Mouse (Mus musculus) CH12.LX (cell line): Measurements from ENCODE around the gene Ppm1b. TPM values are rescaled to one million over a fixed set of nuclear protein-coding genes. Genes with fewer than 3 reads are reported as not detected.

Source experiments
- DNase-seq: peaks from one replicate; pipeline ENCODE4 v3.0.0-alpha.2; 2013; ENCODE audit errors: extremely low read depth
- H3K27ac ChIP-seq: 2 replicates; pipeline ENCODE4 v1.5.1; 2012; ENCODE audit warnings: low read depth, mild to moderate bottlenecking, control low read depth, moderate library complexity; ENCODE audit not compliant: insufficient read depth
- H3K27me3 ChIP-seq: replicated peaks from 2 replicates; pipeline ENCODE3; 2012; ENCODE audit warnings: inconsistent platforms
- H3K36me3 ChIP-seq, 2 experiments: replicated peaks in 1 of 2; 2 replicates each; pipeline versions ENCODE3 to v1.6.1; 2012; ENCODE audit warnings: inconsistent platforms in 1 of 2, low read length in 1 of 2, mild to moderate bottlenecking in 1 of 2, mixed read lengths in 1 of 2, moderate library complexity in 1 of 2; ENCODE audit not compliant: control insufficient read depth in 1 of 2, insufficient read depth in 1 of 2
- H3K4me1 ChIP-seq, 2 experiments: 2 replicates each; pipeline ENCODE4 v1.6.1; 2012; ENCODE audit warnings: inconsistent platforms in 1 of 2, moderate library complexity in 1 of 2; ENCODE audit not compliant: insufficient read depth in 2 of 2, control insufficient read depth in 1 of 2
- H3K4me2 ChIP-seq: 2 replicates; pipeline ENCODE4 v1.6.1; 2012; ENCODE audit warnings: low read depth, mild to moderate bottlenecking, control low read depth; ENCODE audit not compliant: poor library complexity, insufficient read depth, severe bottlenecking
- H3K4me3 ChIP-seq, 3 experiments: fragments of 150-350 bp in 1 of 3; sonication (generic) in 1 of 3; replicated peaks in 1 of 3; 2 replicates each; pipeline versions ENCODE3 to v1.5.1; 2011 to 2012; ENCODE audit warnings: low read depth in 2 of 3, low read length in 2 of 3, mild to moderate bottlenecking in 2 of 3, moderate library complexity in 2 of 3, control low read depth in 1 of 3, improper control_type of control experiment in 1 of 3, inconsistent platforms in 1 of 3, mixed read lengths in 1 of 3; ENCODE audit not compliant: poor library complexity in 1 of 3
- H3K79me2 ChIP-seq: replicated peaks from 2 replicates; pipeline ENCODE4 v1.6.1; 2012; ENCODE audit warnings: mild to moderate bottlenecking, moderate library complexity; ENCODE audit not compliant: control insufficient read depth, poor library complexity, insufficient read depth, severe bottlenecking; ENCODE audit errors: extremely low read depth
- H3K9ac ChIP-seq: 2 replicates; pipeline ENCODE4 v1.6.1; 2012; ENCODE audit warnings: low read depth, mild to moderate bottlenecking, control low read depth, moderate library complexity; ENCODE audit not compliant: insufficient read depth
- H3K9me3 ChIP-seq: replicated peaks from 2 replicates; pipeline ENCODE3; 2012; ENCODE audit warnings: low read length, inconsistent platforms, mixed read lengths
- BHLHE40 ChIP-seq: IDR thresholded peaks from 2 replicates; pipeline ENCODE4 v1.6.1; 2011; ENCODE audit warnings: mild to moderate bottlenecking, low read depth, low read length, improper control_type of control experiment
- CHD1 ChIP-seq: IDR thresholded peaks from 2 replicates; pipeline ENCODE4 v1.6.1; 2012; ENCODE audit warnings: low read depth, low read length, improper control_type of control experiment, inconsistent platforms
- CTCF ChIP-seq, 2 experiments: IDR thresholded peaks in 1 of 2; conservative IDR thresholded peaks in 1 of 2; 2 replicates each; pipeline ENCODE4 v1.5.1; 2011 to 2012; ENCODE audit warnings: low read depth in 2 of 2, low read length in 2 of 2, improper control_type of control experiment in 1 of 2, inconsistent platforms in 1 of 2, mild to moderate bottlenecking in 1 of 2, moderate library complexity in 1 of 2
- ELF1 ChIP-seq: IDR thresholded peaks from 2 replicates; pipeline ENCODE4 v1.6.1; 2014; ENCODE audit warnings: low read depth, mild to moderate bottlenecking, inconsistent platforms, low read length, improper control_type of control experiment
- JUN ChIP-seq: IDR thresholded peaks from 2 replicates; pipeline ENCODE4 v1.6.1; 2011; ENCODE audit warnings: low read depth, mild to moderate bottlenecking, low read length, improper control_type of control experiment, moderate library complexity; ENCODE audit not compliant: insufficient read depth
- MAFK ChIP-seq: IDR thresholded peaks from 2 replicates; pipeline ENCODE4 v1.6.1; 2011; ENCODE audit warnings: low read length, improper control_type of control experiment; ENCODE audit not compliant: insufficient replicate concordance
- MAX ChIP-seq: IDR thresholded peaks from 2 replicates; pipeline ENCODE4 v1.6.1; 2011; ENCODE audit warnings: low read length, improper control_type of control experiment
- MAZ ChIP-seq: IDR thresholded peaks from 2 replicates; pipeline ENCODE4 v1.6.1; 2012; ENCODE audit warnings: low read depth, mild to moderate bottlenecking, inconsistent platforms, low read length, improper control_type of control experiment, moderate library complexity
- MXI1 ChIP-seq: IDR thresholded peaks from 2 replicates; pipeline ENCODE4 v1.6.1; 2011; ENCODE audit warnings: mild to moderate bottlenecking, low read depth, low read length, improper control_type of control experiment
- NELFE ChIP-seq: IDR thresholded peaks from 2 replicates; pipeline ENCODE4 v1.6.1; 2011; ENCODE audit warnings: low read depth, low read length, improper control_type of control experiment
- PAX5 ChIP-seq: IDR thresholded peaks from 2 replicates; pipeline ENCODE4 v1.6.1; 2012; ENCODE audit warnings: low read length, inconsistent platforms, mixed read lengths
- POLR2AphosphoS2 ChIP-seq: IDR thresholded peaks from 2 replicates; pipeline ENCODE4 v1.6.1; 2011; ENCODE audit warnings: low read depth, low read length, improper control_type of control experiment
- RAD21 ChIP-seq: IDR thresholded peaks from 2 replicates; pipeline ENCODE4 v1.6.1; 2011; ENCODE audit warnings: low read depth, mild to moderate bottlenecking, low read length, improper control_type of control experiment, moderate library complexity
- RCOR1 ChIP-seq: conservative IDR thresholded peaks from 2 replicates; pipeline ENCODE4 v1.6.1; 2012; ENCODE audit warnings: low read depth, mild to moderate bottlenecking, inconsistent platforms, low read length, improper control_type of control experiment
- TCF12 ChIP-seq: IDR thresholded peaks from 2 replicates; pipeline ENCODE4 v1.6.1; 2014; ENCODE audit warnings: low read depth, mild to moderate bottlenecking, inconsistent platforms, low read length, improper control_type of control experiment
- ZC3H11A ChIP-seq: IDR thresholded peaks from 2 replicates; pipeline ENCODE4 v1.6.1; 2012; ENCODE audit warnings: low read depth, mild to moderate bottlenecking, inconsistent platforms, low read length, improper control_type of control experiment
- ZMIZ1 ChIP-seq: IDR thresholded peaks from 2 replicates; pipeline ENCODE4 v1.6.1; 2012; ENCODE audit warnings: low read depth, mild to moderate bottlenecking, inconsistent platforms, low read length, improper control_type of control experiment
- ZNF384 ChIP-seq: IDR thresholded peaks from 2 replicates; pipeline ENCODE4 v1.6.1; 2012; ENCODE audit warnings: low read depth, low read length, improper control_type of control experiment, inconsistent platforms
- dilution Hi-C: fragments of 300-500 bp; cut with MboI; formaldehyde crosslinking; loops from 2 replicates; pipeline ENCODE4 v1.14.3; 2020; ENCODE audit warnings: low sequenced_read_pairs; ENCODE audit not compliant: extremely low pct_unique_long_range_greater_than_20kb, extremely low pct_ligation_motif_present
- in situ Hi-C: fragments of 300-500 bp; cut with MboI; formaldehyde crosslinking; loops from 3 replicates; pipeline ENCODE4 v1.14.3; 2019; ENCODE audit warnings: low sequenced_read_pairs, low pct_ligation_motif_present, low pct_unique_long_range_greater_than_20kb, mixed read lengths
- polyA plus RNA-seq: library from polyadenylated mRNA; unstranded; fragments of >175 nt; gene quantifications from 2 replicates; pipeline ENCODE4 v1.2.1, GENCODE M21; 2012; ENCODE audit warnings: low read depth; ENCODE audit not compliant: insufficient read length
- total RNA-seq, 2 experiments: library from RNA; depleted of rRNA; stranded (reverse); fragments of 300-350 nt in 1 of 2; fragments of >200 nt in 1 of 2; gene quantifications; 2 replicates each; pipeline ENCODE4 v1.2.3; 2012 to 2014

Gene Ppm1b
- total and polyA plus RNA-seq, 3 experiments = 37.7 to 49.6 (median 39.5) TPM

DNA sequence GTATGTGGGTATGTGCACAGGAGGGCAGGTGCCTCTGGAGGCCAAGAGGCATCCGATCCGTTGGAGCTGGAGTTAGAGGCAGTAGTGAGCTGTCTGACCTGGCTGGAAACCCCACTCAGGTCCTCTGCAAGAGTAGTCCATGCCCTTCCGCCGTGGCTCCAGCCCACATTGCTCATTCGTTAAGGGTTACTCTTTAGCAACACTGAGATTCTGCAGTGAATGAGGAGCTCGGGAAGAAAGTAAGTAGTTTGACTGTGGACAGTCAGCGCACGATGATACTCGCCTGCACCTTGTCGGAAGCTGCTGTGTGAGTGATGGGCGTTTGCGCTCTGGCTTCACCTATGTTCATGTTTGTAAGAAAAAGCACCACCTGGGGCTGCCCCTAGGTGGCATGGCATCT is 88.6 kb downstream of the Ppm1b start:
- DNase-seq = no peak
- no peaks in the 10 kb centered on the region for H3K9me3 ChIP-seq
- no peak overlapping the region for H3K4me2 ChIP-seq
- no peaks in the 10 kb centered on the region for H3K27me3 ChIP-seq
- H3K27ac ChIP-seq = no peak overlapping the region
- in situ Hi-C loops (no loop called here), dilution Hi-C loops (no loop called here)
- H3K36me3 ChIP-seq = no peaks in the 10 kb centered on the region
- H3K79me2 ChIP-seq = no peaks in the 10 kb centered on the region
- peak in 1 of 2 experiments; percentile 48; a peak in 2 of 4 replicates for TF ChIP-seq CTCF (conservative IDR thresholded peaks at IDR 0.05 in 1 of 2, IDR thresholded peaks at IDR 0.05 in 1 of 2; ENCODE audit: low read depth in 2 of 2, low read length in 2 of 2)
- no peak for TF ChIP-seq MAFK
- H3K4me3 ChIP-seq = no peak overlapping the region
- H3K9ac ChIP-seq = no peak overlapping the region
- peaks cover 0 to 2% of the 10 kb centered on the region in 2 experiments; a peak in 1 of 4 replicates for H3K4me1 ChIP-seq

DNA sequence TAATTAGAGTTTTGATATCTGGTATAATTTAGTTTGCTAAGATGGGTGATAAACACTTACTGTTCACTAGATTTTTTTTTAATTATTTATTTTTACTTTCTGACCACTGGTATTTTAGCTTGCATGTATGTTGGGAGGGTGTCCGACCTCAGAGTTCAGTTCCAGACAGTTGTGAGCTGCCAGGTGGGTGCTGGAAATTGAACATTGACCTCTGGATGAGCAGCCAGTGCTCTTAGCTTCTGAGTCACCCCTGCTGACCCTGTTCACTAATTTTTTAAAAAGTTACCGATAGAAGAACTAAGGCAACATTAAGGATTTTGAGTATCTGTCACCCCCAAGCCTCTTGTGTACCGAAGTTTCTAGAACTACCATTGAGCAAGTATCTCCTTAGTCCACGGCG is 91.8 kb downstream of the Ppm1b start:
- Histone ChIP-seq H3K9ac (no peak overlapping the region), H3K36me3 (no peaks in the 10 kb centered on the region), H3K9me3 (no peaks in the 10 kb centered on the region), H3K4me3 (no peak overlapping the region), H3K4me2 (no peak overlapping the region), H3K4me1 (no peaks in the 10 kb centered on the region)
- in situ Hi-C loops = no loop called here
- TF ChIP-seq JUN (no peak), MAX (no peak), ZNF384 (no peak), ZMIZ1 (no peak), CTCF (conservative IDR thresholded peaks at IDR 0.05 in 1 of 2, IDR thresholded peaks at IDR 0.05 in 1 of 2; ENCODE audit: low read depth in 2 of 2, low read length in 2 of 2) (no peak), POLR2AphosphoS2 (no peak), NELFE (no peak), BHLHE40 (no peak)
- TF ChIP-seq, all 38 proteins: peak for 0
- H3K79me2 ChIP-seq = no peaks in the 10 kb centered on the region
- no peak overlapping the region for H3K27ac ChIP-seq
- no peak for DNase-seq
- dilution Hi-C loops = no loop called here
- no peaks in the 10 kb centered on the region for H3K27me3 ChIP-seq

DNA sequence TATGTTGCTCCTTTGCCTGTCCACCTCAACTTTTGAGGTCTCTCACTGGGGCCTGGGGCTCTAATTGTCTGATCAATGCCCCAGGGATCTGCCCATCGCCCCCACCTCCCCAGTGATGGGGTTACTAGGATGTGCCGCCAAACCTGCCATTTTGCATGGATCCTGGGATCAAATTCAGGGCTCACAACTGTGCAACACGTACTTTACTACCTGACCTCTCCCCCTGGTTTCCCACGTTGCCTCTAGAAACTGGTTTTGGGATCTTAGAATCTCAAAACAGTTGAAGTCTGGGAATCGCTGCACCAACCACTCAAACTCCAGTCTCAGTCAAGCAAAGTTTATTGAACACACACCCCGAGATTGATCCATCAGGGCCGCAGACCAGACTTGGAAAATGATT is 101.7 kb downstream of the Ppm1b start:
- dilution Hi-C loops = no loop called here
- in situ Hi-C loops = no loop called here
- no peaks in the 10 kb centered on the region for H3K4me1 ChIP-seq
- H3K9ac ChIP-seq = no peak overlapping the region
- H3K27me3 ChIP-seq = no peaks in the 10 kb centered on the region
- H3K4me2 ChIP-seq = no peak overlapping the region
- peaks cover 0 to 10% of the 10 kb centered on the region in 2 experiments for H3K36me3 ChIP-seq
- no peak for DNase-seq
- no peak overlapping the region for H3K27ac ChIP-seq
- TF ChIP-seq RAD21 (no peak), MXI1 (no peak), CHD1 (no peak), TCF12 (no peak), MAFK (no peak), ZNF384 (no peak), ZC3H11A (no peak), MAZ (no peak), PAX5 (no peak), ELF1 (no peak), CTCF (conservative IDR thresholded peaks at IDR 0.05 in 1 of 2, IDR thresholded peaks at IDR 0.05 in 1 of 2; ENCODE audit: low read depth in 2 of 2, low read length in 2 of 2) (no peak), JUN (no peak), RCOR1 (no peak)
- H3K79me2 ChIP-seq = no peaks in the 10 kb centered on the region
- no peaks in the 10 kb centered on the region for H3K9me3 ChIP-seq
- H3K4me3 ChIP-seq = no peak overlapping the region
